Mouse (Mus musculus): ENCODE results near the gene Gm11027. TPM values are rescaled to one million over a fixed set of nuclear protein-coding genes. Genes with fewer than 3 reads are reported as not detected.
"Not testable (repeated sequence)": the region's sequence is repeated elsewhere in the genome, so short reads cannot be mapped to it uniquely, and the experiment has no call there.

Gene Gm11027
- polyA plus RNA-seq (2015; fragmentation: Nextera tagmentation; extraction: Ambion mirVana) = not detected in 2 replicates

DNA sequence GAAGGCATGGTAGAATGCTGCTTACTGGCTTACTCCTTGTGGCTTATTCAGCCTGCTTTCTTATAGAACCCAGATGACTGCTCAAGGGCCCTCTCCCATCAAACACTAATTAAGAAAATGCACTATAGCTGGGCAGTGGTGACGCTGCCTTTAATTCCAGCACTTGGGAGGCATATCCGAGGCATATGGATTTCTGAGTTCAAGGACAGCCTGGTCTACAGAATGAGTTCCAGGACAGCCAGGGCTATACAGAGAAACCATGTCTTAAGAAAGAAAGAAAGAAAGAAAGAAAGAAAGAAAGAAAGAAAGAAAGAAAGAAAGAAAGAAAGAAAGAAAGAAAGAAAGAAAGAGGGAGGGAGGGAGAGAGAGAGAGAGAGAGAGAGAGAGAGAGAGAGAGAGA is at the start of gene Gm11027:
Gene Gm11027 (plus strand): TSS at position 301 of the 400 bp plus-strand sequence.
- H3K9ac ChIP-seq (ENCODE audit: low read depth, low read length); H3K27ac ChIP-seq (ENCODE audit: low read depth, low read length); H3K4me3 ChIP-seq (ENCODE audit: low read length); H3K4me2 ChIP-seq (ENCODE audit: low read length); H3K36me3 ChIP-seq (ENCODE audit: control insufficient read depth, insufficient read depth, low read length); ATAC-seq; H3K27me3 ChIP-seq (replicated peaks; ENCODE audit: control insufficient read depth, insufficient read depth, low read length); H3K9me3 ChIP-seq (ENCODE audit: control insufficient read depth, low read length); H3K4me1 ChIP-seq (ENCODE audit: control insufficient read depth, insufficient read depth, low read depth, low read length): not testable (repeated sequence)
- 86% methylated on average over 2 of the region's 2 CpGs for WGBS

DNA sequence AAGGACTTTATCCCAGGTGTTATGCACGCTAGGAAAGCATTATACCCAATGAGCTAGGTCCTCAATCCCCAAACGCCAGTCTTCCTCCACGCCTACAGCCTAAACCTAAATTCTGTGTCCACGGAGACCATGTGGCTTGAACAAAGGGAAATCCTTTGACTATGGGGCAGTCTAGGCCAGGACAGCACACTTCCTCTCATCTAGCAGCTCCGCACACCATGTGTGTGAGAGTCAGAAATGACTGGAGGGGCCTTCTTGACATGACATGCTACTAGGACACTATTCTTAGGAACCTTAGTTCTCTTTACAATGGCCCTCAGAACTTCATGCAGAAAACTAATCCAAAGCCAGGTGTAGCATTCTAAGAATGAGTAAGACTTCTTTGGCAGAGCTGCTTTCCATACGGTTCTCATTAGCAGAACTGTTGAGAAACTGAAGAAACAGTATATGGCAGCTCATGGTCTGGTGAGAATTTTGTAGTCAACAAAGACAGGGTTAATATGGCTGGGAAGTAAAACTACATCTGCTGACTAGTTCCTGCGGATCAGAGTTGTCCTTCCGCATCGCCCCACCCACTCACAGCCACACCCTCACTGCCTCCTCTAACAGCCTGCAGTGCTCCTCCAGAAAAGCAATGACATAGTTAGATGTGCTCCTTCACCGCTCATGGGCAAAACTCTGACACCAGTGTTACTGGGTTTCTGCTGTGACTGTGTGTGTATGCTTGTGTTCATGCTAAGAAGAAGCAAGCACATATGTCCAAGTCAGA is 48.7 kb upstream of the Gm11027 start:
- Histone ChIP-seq H3K4me3 (ENCODE audit: low read length) (no peak overlapping the region), H3K9me3 (ENCODE audit: control insufficient read depth, low read length) (no peaks in the 10 kb centered on the region), H3K4me1 (ENCODE audit: control insufficient read depth, insufficient read depth, low read depth, low read length) (no peaks in the 10 kb centered on the region), H3K36me3 (ENCODE audit: control insufficient read depth, insufficient read depth, low read length) (peaks cover 19% of the 10 kb centered on the region), H3K4me2 (ENCODE audit: low read length) (no peak overlapping the region), H3K27me3 (replicated peaks; ENCODE audit: control insufficient read depth, insufficient read depth, low read length) (no peaks in the 10 kb centered on the region), H3K9ac (ENCODE audit: low read depth, low read length) (no peak overlapping the region), H3K27ac (ENCODE audit: low read depth, low read length) (no peak overlapping the region)
- no peak for ATAC-seq
- 89% methylated on average over 10 of the region's 10 CpGs for WGBS

DNA sequence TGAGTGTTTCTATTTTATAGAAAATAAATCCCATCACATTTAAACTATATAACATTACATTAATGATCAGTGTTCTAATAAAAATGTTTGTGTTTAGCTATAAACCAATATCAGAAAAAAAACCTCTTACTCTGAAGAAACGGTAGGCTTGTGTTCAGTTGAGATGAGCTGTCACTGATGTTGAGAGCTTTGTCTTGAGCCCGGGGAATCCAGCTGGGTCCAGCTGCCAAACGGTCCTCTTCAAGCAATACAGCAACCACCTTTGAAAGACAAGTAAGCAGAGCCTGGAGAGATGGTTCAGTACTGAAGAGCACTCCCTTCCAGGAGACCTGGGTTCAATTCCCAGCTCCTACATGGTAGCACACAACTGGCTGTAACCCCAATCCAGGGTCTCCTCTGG is 45.7 kb upstream of the Gm11027 start:
- Histone ChIP-seq H3K36me3 (ENCODE audit: control insufficient read depth, insufficient read depth, low read length) (peaks cover 18% of the 10 kb centered on the region), H3K4me3 (ENCODE audit: low read length) (no peak overlapping the region), H3K9ac (ENCODE audit: low read depth, low read length) (no peak overlapping the region), H3K4me2 (ENCODE audit: low read length) (no peak overlapping the region), H3K27ac (ENCODE audit: low read depth, low read length) (no peak overlapping the region), H3K4me1 (ENCODE audit: control insufficient read depth, insufficient read depth, low read depth, low read length) (no peaks in the 10 kb centered on the region), H3K27me3 (replicated peaks; ENCODE audit: control insufficient read depth, insufficient read depth, low read length) (no peaks in the 10 kb centered on the region), H3K9me3 (ENCODE audit: control insufficient read depth, low read length) (no peaks in the 10 kb centered on the region)
- ATAC-seq = no peak
- WGBS = 78% methylated on average over 3 of the region's 3 CpGs

DNA sequence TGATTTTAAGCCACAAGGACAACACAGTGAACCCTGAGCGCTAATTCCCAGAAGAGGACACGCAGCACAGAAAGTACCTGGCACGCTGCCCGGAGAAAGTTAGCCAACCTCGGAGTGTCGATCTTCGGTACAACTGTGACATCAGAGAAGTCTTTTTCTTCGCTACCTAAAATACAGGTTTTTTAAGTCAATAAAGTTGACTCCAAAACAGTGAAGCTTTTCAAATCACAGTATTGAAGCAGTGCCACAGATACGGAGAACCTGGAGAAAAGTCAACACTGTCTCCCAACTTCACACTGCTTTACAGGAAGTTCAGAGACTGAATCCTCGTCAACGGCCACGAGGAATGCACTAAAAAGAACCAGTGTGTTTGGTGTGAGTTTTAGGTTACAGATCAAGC is 43.6 kb upstream of the Gm11027 start:
- H3K27me3 ChIP-seq (replicated peaks; ENCODE audit: control insufficient read depth, insufficient read depth, low read length) = no peaks in the 10 kb centered on the region

DNA sequence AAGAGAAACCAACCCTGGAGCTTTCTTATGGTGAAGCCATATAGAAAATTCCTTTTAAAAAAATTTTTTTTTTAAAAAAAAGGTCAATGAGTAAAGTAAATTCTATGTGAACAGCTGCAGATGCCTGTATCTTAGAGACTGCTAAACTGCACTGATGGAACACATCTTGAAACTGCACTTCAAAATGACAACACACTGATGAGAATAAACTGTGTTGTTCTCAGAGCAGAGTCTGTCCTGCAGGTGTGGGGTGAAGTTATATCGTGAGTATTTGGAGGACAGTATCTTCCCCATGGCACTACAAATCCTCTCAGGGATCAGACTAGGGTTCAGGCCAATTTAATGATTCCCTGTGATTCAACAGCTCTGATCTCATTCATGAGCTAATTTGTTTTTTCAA is 43.1 kb upstream of the Gm11027 start:
- ATAC-seq = no peak

More for the DNA sequence above, 43.6 kb upstream of the Gm11027 start:
- ATAC-seq = no peak
- H3K4me3 ChIP-seq (ENCODE audit: low read length) = no peak overlapping the region
- no peak overlapping the region for H3K9ac ChIP-seq (ENCODE audit: low read depth, low read length)
- no peak overlapping the region for H3K4me2 ChIP-seq (ENCODE audit: low read length)
- H3K27ac ChIP-seq (ENCODE audit: low read depth, low read length) = no peak overlapping the region
- 80% methylated on average over 12 of the region's 12 CpGs for WGBS
- peaks cover 2% of the 10 kb centered on the region; the same call in 1 of the 2 replicates for H3K36me3 ChIP-seq (ENCODE audit: control insufficient read depth, insufficient read depth, low read length)
- no peaks in the 10 kb centered on the region for H3K9me3 ChIP-seq (ENCODE audit: control insufficient read depth, low read length)
- H3K4me1 ChIP-seq (ENCODE audit: control insufficient read depth, insufficient read depth, low read depth, low read length) = no peaks in the 10 kb centered on the region

DNA sequence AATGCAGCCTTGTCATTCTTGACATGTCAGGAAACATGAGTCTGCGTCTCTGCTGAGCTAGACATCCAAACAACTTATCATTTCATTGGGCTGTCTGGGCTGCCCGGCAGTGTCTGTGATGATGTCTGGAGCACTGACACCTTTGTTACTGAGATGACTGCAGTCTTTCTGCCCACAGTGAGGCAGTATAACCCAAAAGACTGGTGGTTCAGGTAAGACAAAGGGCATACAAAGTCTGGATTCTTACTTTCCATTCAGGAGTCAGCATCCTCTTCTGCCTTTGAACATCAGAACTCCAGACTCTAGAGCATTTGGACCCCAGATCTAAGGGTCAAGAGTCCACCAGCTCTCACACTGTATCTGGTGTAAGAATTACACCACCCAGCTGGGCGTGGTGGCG is 39.8 kb upstream of the Gm11027 start:
- ATAC-seq = no peak
- WGBS = 79% methylated on average over 4 of the region's 4 CpGs
- H3K4me2 ChIP-seq (ENCODE audit: low read length) = no peak overlapping the region
- no peak overlapping the region for H3K4me3 ChIP-seq (ENCODE audit: low read length)
- H3K27me3 ChIP-seq (replicated peaks; ENCODE audit: control insufficient read depth, insufficient read depth, low read length) = no peaks in the 10 kb centered on the region
- no peak overlapping the region for H3K27ac ChIP-seq (ENCODE audit: low read depth, low read length)
- no peak overlapping the region for H3K9ac ChIP-seq (ENCODE audit: low read depth, low read length)
- no peaks in the 10 kb centered on the region for H3K4me1 ChIP-seq (ENCODE audit: control insufficient read depth, insufficient read depth, low read depth, low read length)
- peaks cover under 1% of the 10 kb centered on the region; the same call in 1 of the 2 replicates for H3K36me3 ChIP-seq (ENCODE audit: control insufficient read depth, insufficient read depth, low read length)
- no peaks in the 10 kb centered on the region for H3K9me3 ChIP-seq (ENCODE audit: control insufficient read depth, low read length)

More for the DNA sequence above, 43.1 kb upstream of the Gm11027 start:
- H3K4me3 ChIP-seq (ENCODE audit: low read length) = no peak overlapping the region
- no peak overlapping the region for H3K9ac ChIP-seq (ENCODE audit: low read depth, low read length)
- H3K27ac ChIP-seq (ENCODE audit: low read depth, low read length) = no peak overlapping the region
- peaks cover 2% of the 10 kb centered on the region; the same call in 1 of the 2 replicates for H3K36me3 ChIP-seq (ENCODE audit: control insufficient read depth, insufficient read depth, low read length)
- no peaks in the 10 kb centered on the region for H3K9me3 ChIP-seq (ENCODE audit: control insufficient read depth, low read length)
- WGBS = 84% methylated on average over 1 of the region's 1 CpGs
- H3K27me3 ChIP-seq (replicated peaks; ENCODE audit: control insufficient read depth, insufficient read depth, low read length) = no peaks in the 10 kb centered on the region
- H3K4me2 ChIP-seq (ENCODE audit: low read length) = no peak overlapping the region
- no peaks in the 10 kb centered on the region for H3K4me1 ChIP-seq (ENCODE audit: control insufficient read depth, insufficient read depth, low read depth, low read length)

DNA sequence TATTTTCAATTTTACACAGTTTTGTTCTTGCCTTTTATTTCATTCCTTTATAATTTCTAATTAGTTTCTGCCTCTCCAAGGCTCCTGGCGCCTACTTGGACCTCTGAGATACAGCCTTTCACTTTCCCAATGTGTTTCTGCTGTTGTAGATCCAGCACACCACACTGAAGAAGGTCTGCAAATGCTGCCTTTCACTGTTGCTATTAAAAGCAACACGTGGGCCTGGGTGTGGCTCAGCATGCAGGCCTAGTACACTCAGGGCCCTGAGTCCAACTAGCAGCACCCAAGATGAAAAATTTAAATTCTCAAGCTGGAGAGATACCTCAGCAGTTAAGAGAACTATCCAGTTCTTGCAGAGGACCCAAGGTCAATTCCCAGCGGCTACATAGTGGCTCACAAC is 38.5 kb upstream of the Gm11027 start:
- ATAC-seq = no peak
- Histone ChIP-seq H3K4me1 (ENCODE audit: control insufficient read depth, insufficient read depth, low read depth, low read length) (no peaks in the 10 kb centered on the region), H3K27me3 (replicated peaks; ENCODE audit: control insufficient read depth, insufficient read depth, low read length) (no peaks in the 10 kb centered on the region), H3K9me3 (ENCODE audit: control insufficient read depth, low read length) (no peaks in the 10 kb centered on the region), H3K4me3 (ENCODE audit: low read length) (no peak overlapping the region), H3K4me2 (ENCODE audit: low read length) (no peak overlapping the region), H3K27ac (ENCODE audit: low read depth, low read length) (no peak overlapping the region), H3K9ac (ENCODE audit: low read depth, low read length) (no peak overlapping the region), H3K36me3 (ENCODE audit: control insufficient read depth, insufficient read depth, low read length) (peaks cover 6% of the 10 kb centered on the region; the same call in 1 of the 2 replicates)
- 91% methylated on average over 3 of the region's 3 CpGs for WGBS

DNA sequence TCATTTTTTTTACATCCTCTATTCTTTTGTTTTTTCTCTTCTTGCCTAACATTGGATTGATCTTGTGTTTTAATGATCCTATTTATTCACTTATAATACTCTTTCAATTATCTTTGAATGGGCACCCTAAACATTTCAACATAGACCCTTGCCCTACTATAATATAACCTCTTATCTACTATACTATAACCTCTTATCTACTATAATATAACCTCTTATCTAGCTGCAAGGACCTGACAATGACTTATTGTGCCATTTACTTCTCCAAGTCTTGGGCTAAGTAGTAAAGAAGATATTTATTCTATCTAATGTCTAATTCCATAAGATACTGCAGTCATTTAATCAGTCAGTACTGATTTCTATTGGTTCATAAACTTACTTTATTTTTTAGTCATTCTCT is 36.8 kb upstream of the Gm11027 start:
- no peak overlapping the region for H3K27ac ChIP-seq (ENCODE audit: low read depth, low read length)
- H3K4me1 ChIP-seq (ENCODE audit: control insufficient read depth, insufficient read depth, low read depth, low read length) = no peaks in the 10 kb centered on the region
- H3K4me2 ChIP-seq (ENCODE audit: low read length) = no peak overlapping the region
- H3K9ac ChIP-seq (ENCODE audit: low read depth, low read length) = no peak overlapping the region
- H3K4me3 ChIP-seq (ENCODE audit: low read length) = no peak overlapping the region
- no peak for ATAC-seq
- H3K36me3 ChIP-seq (ENCODE audit: control insufficient read depth, insufficient read depth, low read length) = peaks cover 6% of the 10 kb centered on the region; the same call in 1 of the 2 replicates
- H3K27me3 ChIP-seq (replicated peaks; ENCODE audit: control insufficient read depth, insufficient read depth, low read length) = no peaks in the 10 kb centered on the region
- H3K9me3 ChIP-seq (ENCODE audit: control insufficient read depth, low read length) = no peaks in the 10 kb centered on the region

DNA sequence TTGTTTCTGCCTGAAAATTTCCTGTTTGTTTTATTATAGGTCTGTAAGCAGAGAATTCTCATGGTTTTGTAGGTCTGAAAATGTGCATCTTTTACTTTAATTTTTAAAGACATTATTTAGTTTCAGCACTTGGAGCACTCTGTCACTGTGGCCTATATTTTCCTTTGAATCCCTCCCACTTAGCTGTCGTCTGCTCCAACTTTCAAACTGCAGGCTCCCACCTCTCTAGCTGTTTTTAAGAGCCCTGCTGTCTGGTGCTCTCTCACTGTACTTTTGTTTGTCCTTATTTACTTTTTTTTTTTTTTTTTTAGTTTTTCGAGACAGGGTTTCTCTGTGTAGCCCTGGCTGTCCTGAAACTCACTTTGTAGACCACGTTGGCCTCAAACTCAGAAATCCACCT is 36.4 kb upstream of the Gm11027 start:
- Histone ChIP-seq H3K4me3 (ENCODE audit: low read length) (no peak overlapping the region), H3K36me3 (ENCODE audit: control insufficient read depth, insufficient read depth, low read length) (peaks cover 6% of the 10 kb centered on the region; the same call in 1 of the 2 replicates), H3K9me3 (ENCODE audit: control insufficient read depth, low read length) (no peaks in the 10 kb centered on the region), H3K27ac (ENCODE audit: low read depth, low read length) (no peak overlapping the region), H3K27me3 (replicated peaks; ENCODE audit: control insufficient read depth, insufficient read depth, low read length) (no peaks in the 10 kb centered on the region), H3K4me2 (ENCODE audit: low read length) (no peak overlapping the region), H3K4me1 (ENCODE audit: control insufficient read depth, insufficient read depth, low read depth, low read length) (no peaks in the 10 kb centered on the region), H3K9ac (ENCODE audit: low read depth, low read length) (no peak overlapping the region)
- ATAC-seq = no peak
- WGBS = 85% methylated on average over 3 of the region's 3 CpGs
